Mouse (Mus musculus) MEL (cell line): ENCODE measurements around the gene Lrrc29. TPM values are rescaled to one million over a fixed set of nuclear protein-coding genes. Genes with fewer than 3 reads are reported as not detected.

ENCODE experiments used
- DNase-seq: peaks from one replicate; pipeline ENCODE4 v3.0.0; 2011; ENCODE audit warnings: low read depth, low spot score
- H3K27ac ChIP-seq: 2 replicates; pipeline ENCODE4 v1.5.1; 2012; ENCODE audit warnings: low read depth, mild to moderate bottlenecking, control low read depth, low read length, moderate library complexity; ENCODE audit not compliant: control insufficient read depth
- H3K27me3 ChIP-seq, 2 experiments: fragments of 150-350 bp in 1 of 2; sonication (generic) in 1 of 2; 2 replicates each; pipeline ENCODE4 v1.6.1; 2012; ENCODE audit warnings: low read length in 2 of 2, mild to moderate bottlenecking in 2 of 2, improper control_type of control experiment in 1 of 2, moderate library complexity in 1 of 2; ENCODE audit not compliant: insufficient read depth in 2 of 2, control insufficient read depth in 1 of 2
- H3K36me3 ChIP-seq, 2 experiments: 2 replicates each; pipeline ENCODE4 v1.6.1; 2012 to 2014; ENCODE audit warnings: low read length in 2 of 2, improper control_type of control experiment in 1 of 2, inconsistent platforms in 1 of 2, mild to moderate bottlenecking in 1 of 2; ENCODE audit not compliant: insufficient read depth in 2 of 2, control insufficient read depth in 1 of 2
- H3K4me1 ChIP-seq, 2 experiments: fragments of 150-350 bp in 1 of 2; sonication (generic) in 1 of 2; 2 replicates each; pipeline ENCODE4 v1.6.1; 2012; ENCODE audit warnings: low read length in 2 of 2, improper control_type of control experiment in 1 of 2, mild to moderate bottlenecking in 1 of 2; ENCODE audit not compliant: insufficient read depth in 2 of 2, control insufficient read depth in 1 of 2
- H3K4me3 ChIP-seq, 2 experiments: fragments of 150-350 bp in 1 of 2; sonication (generic) in 1 of 2; 2 replicates each; pipeline ENCODE4 v1.5.1; 2012; ENCODE audit warnings: low read depth in 2 of 2, low read length in 2 of 2, mild to moderate bottlenecking in 2 of 2, moderate library complexity in 2 of 2, control low read depth in 1 of 2, improper control_type of control experiment in 1 of 2; ENCODE audit not compliant: control insufficient read depth in 1 of 2, insufficient read depth in 1 of 2
- H3K79me2 ChIP-seq: 2 replicates; pipeline ENCODE4 v1.6.1; 2012; ENCODE audit warnings: mild to moderate bottlenecking, low read length, moderate library complexity; ENCODE audit not compliant: control insufficient read depth, poor library complexity, insufficient read depth
- H3K9ac ChIP-seq: 2 replicates; pipeline ENCODE4 v1.6.1; 2012; ENCODE audit warnings: low read depth, mild to moderate bottlenecking, control low read depth, low read length, moderate library complexity; ENCODE audit not compliant: control insufficient read depth, poor library complexity, severe bottlenecking
- H3K9me3 ChIP-seq: fragments of 150-350 bp; sonication (generic); replicated peaks from 2 replicates; pipeline ENCODE4 v1.6.1; 2012; ENCODE audit warnings: mild to moderate bottlenecking, low read length, improper control_type of control experiment, moderate library complexity; ENCODE audit not compliant: insufficient read depth
- BHLHE40 ChIP-seq: IDR thresholded peaks from 2 replicates; pipeline ENCODE4 v1.6.1; 2012; ENCODE audit warnings: low read depth, mild to moderate bottlenecking, inconsistent platforms, low read length, improper control_type of control experiment, borderline replicate concordance
- CHD1 ChIP-seq: IDR thresholded peaks from 2 replicates; pipeline ENCODE4 v1.6.1; 2012; ENCODE audit warnings: low read depth, mild to moderate bottlenecking, inconsistent platforms, low read length, improper control_type of control experiment
- CHD2 ChIP-seq: IDR thresholded peaks from 2 replicates; pipeline ENCODE4 v1.6.1; 2011; ENCODE audit warnings: low read length, improper control_type of control experiment
- CTCF ChIP-seq, 3 experiments: IDR thresholded peaks in 2 of 3; conservative IDR thresholded peaks in 1 of 3; 2 replicates each; pipeline ENCODE4 v1.5.1; 2011 to 2012; ENCODE audit warnings: low read length in 3 of 3, low read depth in 2 of 3, mild to moderate bottlenecking in 2 of 3, improper control_type of control experiment in 1 of 3, inconsistent platforms in 1 of 3, mixed read lengths in 1 of 3, moderate library complexity in 1 of 3; ENCODE audit not compliant: control insufficient read depth in 1 of 3, insufficient read depth in 1 of 3, poor library complexity in 1 of 3, severe bottlenecking in 1 of 3
- E2F4 ChIP-seq: IDR thresholded peaks from 2 replicates; pipeline ENCODE4 v1.6.1; 2011; ENCODE audit warnings: low read depth, low read length, improper control_type of control experiment, borderline replicate concordance
- ELF1 ChIP-seq: IDR thresholded peaks from 2 replicates; pipeline ENCODE4 v1.6.1; 2014; ENCODE audit warnings: low read depth, mild to moderate bottlenecking, inconsistent platforms, low read length, improper control_type of control experiment, moderate library complexity
- ETS1 ChIP-seq: IDR thresholded peaks from 2 replicates; pipeline ENCODE4 v1.6.1; 2012; ENCODE audit warnings: low read depth, mild to moderate bottlenecking, inconsistent platforms, low read length, improper control_type of control experiment, moderate library complexity
- GABPA ChIP-seq: IDR thresholded peaks from 2 replicates; pipeline ENCODE4 v1.6.1; 2012; ENCODE audit warnings: low read depth, mild to moderate bottlenecking, inconsistent platforms, low read length, improper control_type of control experiment, moderate library complexity
- GATA1 ChIP-seq: IDR thresholded peaks from 2 replicates; pipeline ENCODE4 v1.6.1; 2011; ENCODE audit warnings: low read depth, low read length, improper control_type of control experiment
- HCFC1 ChIP-seq: IDR thresholded peaks from 2 replicates; pipeline ENCODE4 v1.6.1; 2012; ENCODE audit warnings: low read depth, mild to moderate bottlenecking, inconsistent platforms, low read length, improper control_type of control experiment, moderate library complexity
- JUND ChIP-seq: IDR thresholded peaks from 2 replicates; pipeline ENCODE4 v1.6.1; 2011; ENCODE audit warnings: low read depth, mild to moderate bottlenecking, improper control_type of control experiment, low read length
- KAT2A ChIP-seq: conservative IDR thresholded peaks from 2 replicates; pipeline ENCODE4 v1.6.1; 2012; ENCODE audit warnings: low read depth, low read length, improper control_type of control experiment, inconsistent platforms
- MAFK ChIP-seq: IDR thresholded peaks from 2 replicates; pipeline ENCODE4 v1.6.1; 2011; ENCODE audit warnings: low read depth, mild to moderate bottlenecking, low read length, improper control_type of control experiment, borderline replicate concordance
- MAX ChIP-seq: IDR thresholded peaks from 2 replicates; pipeline ENCODE4 v1.6.1; 2011; ENCODE audit warnings: low read length, improper control_type of control experiment
- MAZ ChIP-seq: IDR thresholded peaks from 2 replicates; pipeline ENCODE4 v1.6.1; 2012; ENCODE audit warnings: low read depth, mild to moderate bottlenecking, inconsistent platforms, low read length, improper control_type of control experiment
- MEF2A ChIP-seq: IDR thresholded peaks from 2 replicates; pipeline ENCODE4 v1.6.1; 2014; ENCODE audit warnings: low read depth, mild to moderate bottlenecking, inconsistent platforms, low read length, improper control_type of control experiment; ENCODE audit not compliant: poor library complexity, insufficient replicate concordance, severe bottlenecking; ENCODE audit errors: extremely low read depth
- MXI1 ChIP-seq: IDR thresholded peaks from 2 replicates; pipeline ENCODE4 v1.6.1; 2011; ENCODE audit warnings: mild to moderate bottlenecking, low read depth, low read length, improper control_type of control experiment
- MYB ChIP-seq: IDR thresholded peaks from 2 replicates; pipeline ENCODE4 v1.6.1; 2011; ENCODE audit warnings: mild to moderate bottlenecking, low read depth, low read length, improper control_type of control experiment
- MYC ChIP-seq: IDR thresholded peaks from 2 replicates; pipeline ENCODE4 v1.6.1; 2011; ENCODE audit warnings: low read depth, mild to moderate bottlenecking, low read length, improper control_type of control experiment, moderate library complexity
- NELFE ChIP-seq: IDR thresholded peaks from 2 replicates; pipeline ENCODE4 v1.6.1; 2011; ENCODE audit warnings: low read depth, low read length, improper control_type of control experiment
- NRF1 ChIP-seq: IDR thresholded peaks from 2 replicates; pipeline ENCODE4 v1.6.1; 2014; ENCODE audit warnings: low read depth, mild to moderate bottlenecking, inconsistent platforms, low read length, improper control_type of control experiment, moderate library complexity; ENCODE audit not compliant: poor library complexity, insufficient read depth, severe bottlenecking
- POLR2A ChIP-seq, 2 experiments: IDR thresholded peaks; 2 replicates each; pipeline ENCODE4 v1.6.1; 2011 to 2012; ENCODE audit warnings: low read length in 2 of 2, mild to moderate bottlenecking in 2 of 2, control low read depth in 1 of 2, improper control_type of control experiment in 1 of 2, low read depth in 1 of 2, moderate library complexity in 1 of 2; ENCODE audit not compliant: control insufficient read depth in 1 of 2, insufficient read depth in 1 of 2, poor library complexity in 1 of 2
- POLR2AphosphoS5 ChIP-seq: IDR thresholded peaks from 2 replicates; pipeline ENCODE4 v1.6.1; 2012; ENCODE audit warnings: low read depth, borderline replicate concordance, mild to moderate bottlenecking, inconsistent platforms, low read length, moderate library complexity, mixed read lengths
- RAD21 ChIP-seq: IDR thresholded peaks from 2 replicates; pipeline ENCODE4 v1.6.1; 2011; ENCODE audit warnings: mild to moderate bottlenecking, low read depth, low read length, improper control_type of control experiment
- RCOR1 ChIP-seq: IDR thresholded peaks from 2 replicates; pipeline ENCODE4 v1.6.1; 2012; ENCODE audit warnings: low read depth, mild to moderate bottlenecking, inconsistent platforms, low read length, improper control_type of control experiment
- SIN3A ChIP-seq: IDR thresholded peaks from 2 replicates; pipeline ENCODE4 v1.6.1; 2012; ENCODE audit warnings: low read length, improper control_type of control experiment, inconsistent platforms
- TAL1 ChIP-seq: IDR thresholded peaks from 2 replicates; pipeline ENCODE4 v1.6.1; 2012; ENCODE audit warnings: mild to moderate bottlenecking, inconsistent platforms, low read length, moderate library complexity, mixed read lengths
- TBP ChIP-seq: IDR thresholded peaks from 2 replicates; pipeline ENCODE4 v1.8.0; 2011; ENCODE audit warnings: low read depth, low read length, improper control_type of control experiment
- TCF12 ChIP-seq: IDR thresholded peaks from 2 replicates; pipeline ENCODE4 v1.6.1; 2014; ENCODE audit warnings: low read depth, mild to moderate bottlenecking, inconsistent platforms, low read length, improper control_type of control experiment, moderate library complexity
- UBTF ChIP-seq: IDR thresholded peaks from 2 replicates; pipeline ENCODE4 v1.6.1; 2012; ENCODE audit warnings: low read depth, mild to moderate bottlenecking, inconsistent platforms, low read length, improper control_type of control experiment, moderate library complexity, borderline replicate concordance; ENCODE audit not compliant: insufficient read depth
- USF1 ChIP-seq: IDR thresholded peaks from 2 replicates; pipeline ENCODE4 v1.6.1; 2014; ENCODE audit warnings: low read depth, mild to moderate bottlenecking, inconsistent platforms, low read length, improper control_type of control experiment, moderate library complexity
- USF2 ChIP-seq, 2 experiments: IDR thresholded peaks; 2 replicates each; pipeline ENCODE4 v1.6.1; 2011 to 2012; ENCODE audit warnings: improper control_type of control experiment in 2 of 2, low read length in 2 of 2, borderline replicate concordance in 1 of 2, inconsistent platforms in 1 of 2, low read depth in 1 of 2, mild to moderate bottlenecking in 1 of 2; ENCODE audit not compliant: insufficient read depth in 1 of 2
- ZC3H11A ChIP-seq: IDR thresholded peaks from 2 replicates; pipeline ENCODE4 v1.6.1; 2012; ENCODE audit warnings: low read depth, mild to moderate bottlenecking, inconsistent platforms, low read length, improper control_type of control experiment
- ZKSCAN1 ChIP-seq: IDR thresholded peaks from 2 replicates; pipeline ENCODE4 v1.6.1; 2012; ENCODE audit warnings: low read depth, mild to moderate bottlenecking, inconsistent platforms, low read length, improper control_type of control experiment, moderate library complexity
- ZMIZ1 ChIP-seq: IDR thresholded peaks from 2 replicates; pipeline ENCODE4 v1.6.1; 2012; ENCODE audit warnings: low read depth, mild to moderate bottlenecking, inconsistent platforms, low read length, improper control_type of control experiment, moderate library complexity
- ZNF384 ChIP-seq: IDR thresholded peaks from 2 replicates; pipeline ENCODE4 v1.6.1; 2012; ENCODE audit warnings: low read depth, mild to moderate bottlenecking, inconsistent platforms, low read length, improper control_type of control experiment
- polyA plus RNA-seq, 2 experiments: library from polyadenylated mRNA; stranded (reverse) in 1 of 2; unstranded in 1 of 2; fragments of >175 nt in 1 of 2; fragments of >200 nt in 1 of 2; gene quantifications; 2 replicates each; pipeline versions ENCODE4 v1.2.1 to v1.2.4; 2012; ENCODE audit warnings: low replicate concordance in 2 of 2, low read depth in 1 of 2; ENCODE audit not compliant: insufficient read length in 2 of 2, insufficient read depth in 1 of 2, missing spikeins in 1 of 2
- total RNA-seq: library from RNA; depleted of rRNA; stranded (reverse); fragments of 300-350 nt; gene quantifications from 2 replicates; pipeline ENCODE4 v1.2.3, GENCODE M21; 2012; rRNA removed

Gene Lrrc29
- total RNA-seq (2.6 and 3.2 TPM in 2 replicates), polyA plus RNA-seq (1 to 10 TPM in 1 of 2 experiments, not detected in 1; 6.1 TPM)

DNA sequence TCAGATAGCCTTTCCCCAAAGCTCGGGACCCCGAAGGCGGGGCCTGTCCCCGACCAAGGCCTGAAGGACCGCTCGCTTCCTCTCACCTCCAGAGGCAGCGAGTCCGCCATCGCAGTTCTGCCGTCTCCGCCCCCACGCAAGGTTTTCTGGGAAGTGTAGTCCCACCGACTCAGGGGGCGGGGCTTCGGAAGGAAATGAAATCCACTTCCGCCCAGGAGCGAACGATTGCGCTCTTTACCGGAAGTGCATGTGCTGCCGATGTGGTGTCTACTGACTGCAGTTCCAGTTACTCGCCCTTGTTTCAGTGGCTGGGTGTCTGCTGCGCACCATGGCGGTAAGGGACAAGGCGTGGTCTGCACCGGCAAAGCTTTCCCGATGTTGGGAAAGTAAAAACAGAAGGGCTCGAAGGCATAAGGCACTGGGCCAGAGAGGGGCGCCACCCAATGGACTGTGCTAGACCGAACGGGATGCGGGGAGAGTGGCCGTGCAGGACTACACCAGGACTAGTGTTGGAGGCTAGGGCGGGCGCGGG, at the start of gene Lrrc29, which contains the start of gene Tmem208:
Gene Lrrc29, minus strand, starts transcription at position 138 of the 532 bp plus-strand sequence.
Gene Tmem208, plus strand, starts transcription at position 214 of the 532 bp plus-strand sequence.
- H3K79me2 ChIP-seq: peaks cover 20% of the 10 kb centered on the region
- peak within 1 kb of the TSS; percentile 90 for H3K27ac ChIP-seq
- no peaks in the 10 kb centered on the region for H3K9me3 ChIP-seq
- peaks cover 18 to 29% of the 10 kb centered on the region in 2 experiments for H3K4me1 ChIP-seq
- peak; percentile 98 for DNase-seq
- no peaks in the 10 kb centered on the region for H3K27me3 ChIP-seq
- peak within 1 kb of the TSS; percentile 84 for H3K9ac ChIP-seq
- H3K36me3 ChIP-seq: peaks cover 10 to 34% of the 10 kb centered on the region in 2 experiments
- peak within 1 kb of the TSS; percentile 81 to 88 for H3K4me3 ChIP-seq
- TF ChIP-seq MYB: no peak
- no peak for TF ChIP-seq ZC3H11A
- TF ChIP-seq BHLHE40: no peak
- TF ChIP-seq JUND: no peak
- no peak for TF ChIP-seq UBTF
- peak; percentile 77; the same call in 1 of the 2 replicates for TF ChIP-seq ZMIZ1
- TF ChIP-seq MEF2A: no peak
- TF ChIP-seq MAFK: no peak
- no peak; the same call in 1 of the 2 replicates for TF ChIP-seq RCOR1
- TF ChIP-seq CHD2: no peak
- TF ChIP-seq MYC: peak; percentile 71; the same call in 1 of the 2 replicates
- TF ChIP-seq TAL1: no peak
- TF ChIP-seq USF2 (IDR thresholded peaks at IDR 0.05; ENCODE audit: borderline replicate concordance in 1 of 2, insufficient read depth in 1 of 2, low read depth in 1 of 2, low read length in 2 of 2): no peak
- peak; percentile 33; the same call in 1 of the 2 replicates for TF ChIP-seq NRF1
- peak; percentile 65 to 96; a peak in 3 of 4 replicates for TF ChIP-seq POLR2A (IDR thresholded peaks at IDR 0.05; ENCODE audit: control insufficient read depth in 1 of 2, insufficient read depth in 1 of 2, low read depth in 1 of 2, low read length in 2 of 2, poor library complexity in 1 of 2)
- TF ChIP-seq GABPA: no peak
- no peak for TF ChIP-seq GATA1
- TF ChIP-seq USF1: no peak
- TF ChIP-seq ZKSCAN1: no peak
- TF ChIP-seq ETS1: no peak; the same call in 1 of the 2 replicates
- peak; percentile 88 for TF ChIP-seq MXI1
- TF ChIP-seq NELFE: peak; percentile 96
- TF ChIP-seq ZNF384: no peak
- TF ChIP-seq MAX: peak; percentile 64; the same call in 1 of the 2 replicates
- TF ChIP-seq CTCF (IDR thresholded peaks at IDR 0.05 in 2 of 3, conservative IDR thresholded peaks at IDR 0.05 in 1 of 3; ENCODE audit: control insufficient read depth in 1 of 3, insufficient read depth in 1 of 3, low read depth in 2 of 3, low read length in 3 of 3, poor library complexity in 1 of 3, severe bottlenecking in 1 of 3): peak in 2 of 3 experiments; percentile 38; a peak in 4 of 6 replicates
- peak; percentile 82 for TF ChIP-seq TCF12
- TF ChIP-seq E2F4: no peak
- TF ChIP-seq SIN3A: peak; percentile 90
- no peak; the same call in 1 of the 2 replicates for TF ChIP-seq MAZ
- TF ChIP-seq RAD21: no peak
- peak; percentile 94 for TF ChIP-seq TBP
- peak; percentile 77; the same call in 1 of the 2 replicates for TF ChIP-seq KAT2A
- TF ChIP-seq HCFC1: peak; percentile 96
- no peak for TF ChIP-seq CHD1
- 0 out of 2 replicates have a peak, but pooled peaks have one; percentile 55 for TF ChIP-seq POLR2AphosphoS5
- TF ChIP-seq ELF1: peak; percentile 96
